Mouse (Mus musculus) adrenal gland, adult (tissue): Measurements from ENCODE around the gene Gse1.

Experiments
- DNase-seq, 2 experiments: peaks; one replicate each; pipeline ENCODE4 v3.0.0; 2022 to 2023; ENCODE audit warnings: low spot score in 1 of 2; ENCODE audit not compliant: inconsistent age in 2 of 2

Gse1 gene

GRCm38 (mm10) chr8:120415474-120415873, 187.2 kb downstream of the Gse1 start:
- no peak for DNase-seq

GRCm38 (mm10) chr8:120416173-120416521, 187.9 kb downstream of the Gse1 start:
- DNase-seq, result no peak

GRCm38 (mm10) chr8:120416522-120417394, 188.5 kb downstream of the Gse1 start:
- DNase-seq, result peak; percentile 67 to 83

GRCm38 (mm10) chr8:120418188-120418587, 189.9 kb downstream of the Gse1 start:
- DNase-seq, result no peak

- no peak for DNase-seq
Observed at GRCm38 (mm10) chr8:120419675-120420074, 191.4 kb downstream of the Gse1 start.

- DNase-seq, result no peak
Observed at GRCm38 (mm10) chr8:120420226-120420625, 192.0 kb downstream of the Gse1 start.

- DNase-seq, result peak; percentile 63 to 86
Observed at GRCm38 (mm10) chr8:120421638-120422037, 193.4 kb downstream of the Gse1 start.

- peak; percentile 70 to 86 for DNase-seq
Observed at GRCm38 (mm10) chr8:120422236-120422635, 194.0 kb downstream of the Gse1 start.

- no peak for DNase-seq
Observed at GRCm38 (mm10) chr8:120423576-120423975, 195.3 kb downstream of the Gse1 start.

GRCm38 (mm10) chr8:120424829-120425198, 196.6 kb downstream of the Gse1 start:
- no peak for DNase-seq

- no peak for DNase-seq
Observed at GRCm38 (mm10) chr8:120425199-120425941, 197.1 kb downstream of the Gse1 start.

GRCm38 (mm10) chr8:120426105-120426504, 197.8 kb downstream of the Gse1 start:
- no peak for DNase-seq

- peak; percentile 50 to 74 for DNase-seq
Observed at GRCm38 (mm10) chr8:120426622-120427385, 198.5 kb downstream of the Gse1 start.

GRCm38 (mm10) chr8:120428492-120428891, 200.2 kb downstream of the Gse1 start:
- no peak for DNase-seq

- no peak for DNase-seq
Observed at GRCm38 (mm10) chr8:120429116-120429515, 200.9 kb downstream of the Gse1 start.

- no peak for DNase-seq
Observed at GRCm38 (mm10) chr8:120431042-120431441, 202.8 kb downstream of the Gse1 start.

- DNase-seq, result no peak
Observed at GRCm38 (mm10) chr8:120432438-120432837, 204.2 kb downstream of the Gse1 start.

- DNase-seq, result no peak
Observed at GRCm38 (mm10) chr8:120433143-120433542, 204.9 kb downstream of the Gse1 start.

GRCm38 (mm10) chr8:120433734-120434133, 205.5 kb downstream of the Gse1 start:
- no peak for DNase-seq

GRCm38 (mm10) chr8:120435781-120436180, 207.5 kb downstream of the Gse1 start:
- peak in 1 of 2 experiments; percentile 8 for DNase-seq

GRCm38 (mm10) chr8:120436491-120437030, 208.3 kb downstream of the Gse1 start:
- peak; percentile 13 to 67 for DNase-seq
